Mouse (Mus musculus): ENCODE measurements around the gene Kcnc3. TPM values are rescaled to one million over a fixed set of nuclear protein-coding genes. Genes with fewer than 3 reads are reported as not detected.
A peak's percentile ranks its signal among the peaks of the same experiment; 100 is the strongest.

The Kcnc3 gene
- total RNA-seq, 1 experiment, result 9.5 TPM

GRCm38 (mm10) chr7:44604619-44605018, 14.2 kb downstream of the Kcnc3 start:
- H3K36me3 ChIP-seq (ENCODE audit: control insufficient read depth, insufficient read depth, low read length, poor library complexity, severe bottlenecking), result peaks cover 4% of the 10 kb centered on the region; the same call in 1 of the 2 replicates
- DNase-seq (ENCODE audit: low read depth, low spot score), result peak; percentile 62
- peaks cover 4 to 35% of the 10 kb centered on the region in 2 experiments for H3K4me1 ChIP-seq (ENCODE audit: control insufficient read depth in 2 of 2, insufficient read depth in 2 of 2, low read length in 2 of 2, poor library complexity in 1 of 2)
- in situ Hi-C loops (cut with MboI; ENCODE audit: low sequenced_read_pairs in 2 of 2, unreplicated experiment in 2 of 2), result no loop called here
- peak overlapping the region; percentile 5; the same call in 1 of the 2 replicates for H3K9ac ChIP-seq (ENCODE audit: insufficient read depth, low read depth, low read length, poor library complexity, severe bottlenecking)
- no peaks in the 10 kb centered on the region for H3K9me3 ChIP-seq (ENCODE audit: control insufficient read depth, insufficient read depth, low read depth, low read length)
- H3K27ac ChIP-seq (ENCODE audit: insufficient read depth, low read depth, low read length, poor library complexity, severe bottlenecking), result peak overlapping the region; percentile 78; the same call in 1 of the 2 replicates
- peak overlapping the region; percentile 36 to 46 for H3K4me3 ChIP-seq (ENCODE audit: insufficient read depth in 1 of 2, low read depth in 1 of 2, low read length in 2 of 2, poor library complexity in 1 of 2, severe bottlenecking in 1 of 2)
- TF ChIP-seq HCFC1 (IDR thresholded peaks at IDR 0.05; ENCODE audit: borderline replicate concordance, insufficient read depth, low read length), result no peak
- TF ChIP-seq MAFK (IDR thresholded peaks at IDR 0.05; ENCODE audit: insufficient read depth, low read depth, low read length), result no peak
- no peak for TF ChIP-seq CHD2 (IDR thresholded peaks at IDR 0.05; ENCODE audit: low read depth, low read length)
- TF ChIP-seq ZNF384 (IDR thresholded peaks at IDR 0.05; ENCODE audit: low read depth, low read length), result no peak
- no peak for TF ChIP-seq ZC3H11A (IDR thresholded peaks at IDR 0.05; ENCODE audit: borderline replicate concordance, low read depth, low read length)

GRCm38 (mm10) chr7:44605436-44605835, 15.0 kb downstream of the Kcnc3 start:
- Histone ChIP-seq H3K9me3 (ENCODE audit: control insufficient read depth, insufficient read depth, low read depth, low read length) (no peaks in the 10 kb centered on the region), H3K4me3 (ENCODE audit: insufficient read depth in 1 of 2, low read depth in 1 of 2, low read length in 2 of 2, poor library complexity in 1 of 2, severe bottlenecking in 1 of 2) (no peak overlapping the region), H3K4me1 (ENCODE audit: control insufficient read depth in 2 of 2, insufficient read depth in 2 of 2, low read length in 2 of 2, poor library complexity in 1 of 2) (peaks cover 4 to 29% of the 10 kb centered on the region in 2 experiments), H3K27ac (ENCODE audit: insufficient read depth, low read depth, low read length, poor library complexity, severe bottlenecking) (peak overlapping the region; percentile 78; the same call in 1 of the 2 replicates), H3K9ac (ENCODE audit: insufficient read depth, low read depth, low read length, poor library complexity, severe bottlenecking) (no peak overlapping the region; the same call in 1 of the 2 replicates), H3K36me3 (ENCODE audit: control insufficient read depth, insufficient read depth, low read length, poor library complexity, severe bottlenecking) (peaks cover 1% of the 10 kb centered on the region; the same call in 1 of the 2 replicates)
- no peak for DNase-seq (ENCODE audit: low read depth, low spot score)
- TF ChIP-seq ZC3H11A (IDR thresholded peaks at IDR 0.05; ENCODE audit: borderline replicate concordance, low read depth, low read length) (no peak), HCFC1 (IDR thresholded peaks at IDR 0.05; ENCODE audit: borderline replicate concordance, insufficient read depth, low read length) (no peak), ZNF384 (IDR thresholded peaks at IDR 0.05; ENCODE audit: low read depth, low read length) (no peak), CHD2 (IDR thresholded peaks at IDR 0.05; ENCODE audit: low read depth, low read length) (no peak), MAFK (IDR thresholded peaks at IDR 0.05; ENCODE audit: insufficient read depth, low read depth, low read length) (no peak)
- in situ Hi-C loops (cut with MboI; ENCODE audit: low sequenced_read_pairs in 2 of 2, unreplicated experiment in 2 of 2), result no loop called here

GRCm38 (mm10) chr7:44606171-44606901, 15.9 kb downstream of the Kcnc3 start:
- no peaks in the 10 kb centered on the region for H3K36me3 ChIP-seq (ENCODE audit: control insufficient read depth, insufficient read depth, low read length, poor library complexity, severe bottlenecking)
- peak overlapping the region; percentile 64 to 69 for H3K4me3 ChIP-seq (ENCODE audit: insufficient read depth in 1 of 2, low read depth in 1 of 2, low read length in 2 of 2, poor library complexity in 1 of 2, severe bottlenecking in 1 of 2)
- H3K9ac ChIP-seq (ENCODE audit: insufficient read depth, low read depth, low read length, poor library complexity, severe bottlenecking), result peak overlapping the region; percentile 33; the same call in 1 of the 2 replicates
- no peak overlapping the region for H3K27ac ChIP-seq (ENCODE audit: insufficient read depth, low read depth, low read length, poor library complexity, severe bottlenecking)
- no peaks in the 10 kb centered on the region for H3K9me3 ChIP-seq (ENCODE audit: control insufficient read depth, insufficient read depth, low read depth, low read length)
- in situ Hi-C loops (cut with MboI; ENCODE audit: low sequenced_read_pairs in 2 of 2, unreplicated experiment in 2 of 2), result no loop called here
- TF ChIP-seq ZC3H11A (IDR thresholded peaks at IDR 0.05; ENCODE audit: borderline replicate concordance, low read depth, low read length), result no peak
- TF ChIP-seq HCFC1 (IDR thresholded peaks at IDR 0.05; ENCODE audit: borderline replicate concordance, insufficient read depth, low read length), result no peak
- TF ChIP-seq ZNF384 (IDR thresholded peaks at IDR 0.05; ENCODE audit: low read depth, low read length), result no peak
- DNase-seq (ENCODE audit: low read depth, low spot score), result no peak
- peaks cover 4 to 28% of the 10 kb centered on the region in 2 experiments for H3K4me1 ChIP-seq (ENCODE audit: control insufficient read depth in 2 of 2, insufficient read depth in 2 of 2, low read length in 2 of 2, poor library complexity in 1 of 2)

- TF ChIP-seq CHD2 (IDR thresholded peaks at IDR 0.05; ENCODE audit: low read depth, low read length), result no peak
- TF ChIP-seq ZC3H11A (IDR thresholded peaks at IDR 0.05; ENCODE audit: borderline replicate concordance, low read depth, low read length), result no peak
- TF ChIP-seq HCFC1 (IDR thresholded peaks at IDR 0.05; ENCODE audit: borderline replicate concordance, insufficient read depth, low read length), result no peak
- no peak for TF ChIP-seq ZNF384 (IDR thresholded peaks at IDR 0.05; ENCODE audit: low read depth, low read length)
- no peak for TF ChIP-seq MAFK (IDR thresholded peaks at IDR 0.05; ENCODE audit: insufficient read depth, low read depth, low read length)
- H3K9ac ChIP-seq (ENCODE audit: insufficient read depth, low read depth, low read length, poor library complexity, severe bottlenecking), result no peak overlapping the region
- in situ Hi-C loops (cut with MboI; ENCODE audit: low sequenced_read_pairs in 2 of 2, unreplicated experiment in 2 of 2), result no loop called here
Observed at GRCm38 (mm10) chr7:44612192-44612591, 21.7 kb downstream of the Kcnc3 start.

More at GRCm38 (mm10) chr7:44612192-44612591, 21.7 kb downstream of the Kcnc3 start:
- Histone ChIP-seq H3K4me3 (ENCODE audit: insufficient read depth in 1 of 2, low read depth in 1 of 2, low read length in 2 of 2, poor library complexity in 1 of 2, severe bottlenecking in 1 of 2) (no peak overlapping the region), H3K36me3 (ENCODE audit: control insufficient read depth, insufficient read depth, low read length, poor library complexity, severe bottlenecking) (no peaks in the 10 kb centered on the region; the same call in 1 of the 2 replicates), H3K4me1 (ENCODE audit: control insufficient read depth in 2 of 2, insufficient read depth in 2 of 2, low read length in 2 of 2, poor library complexity in 1 of 2) (peaks cover 0 to 30% of the 10 kb centered on the region in 2 experiments; a peak in 2 of 4 replicates), H3K27ac (ENCODE audit: insufficient read depth, low read depth, low read length, poor library complexity, severe bottlenecking) (no peak overlapping the region), H3K9me3 (ENCODE audit: control insufficient read depth, insufficient read depth, low read depth, low read length) (no peaks in the 10 kb centered on the region)
- DNase-seq (ENCODE audit: low read depth, low spot score), result no peak

Measured in ES-E14 (cell line).